Mouse (Mus musculus) heart, embryonic 12.5 days (tissue): ENCODE measurements around the gene Itga9. TPM values are rescaled to one million over a fixed set of nuclear protein-coding genes. Genes with fewer than 3 reads are reported as not detected.

Source experiments
- ATAC-seq: fragments of 200-750 bp; cut with Nextera tagmentation; 2 replicates; pipeline ENCODE4 v1.8.0; 2017; ENCODE audit warnings: moderate TSS enrichment, moderate library complexity; ENCODE audit not compliant: insufficient number of reproducible peaks, low FRiP score
- H3K27ac ChIP-seq: fragments of 300-500 bp; sonication (generic); 2 replicates; pipeline ENCODE4 v1.5.1; 2016; ENCODE audit warnings: mild to moderate bottlenecking, moderate library complexity; ENCODE audit not compliant: poor library complexity, severe bottlenecking
- H3K27me3 ChIP-seq: fragments of 300-500 bp; sonication (generic); replicated peaks from 2 replicates; pipeline ENCODE4 v1.6.1; 2016; ENCODE audit warnings: mild to moderate bottlenecking, moderate library complexity
- H3K36me3 ChIP-seq: fragments of 300-500 bp; sonication (generic); 2 replicates; pipeline ENCODE4 v1.6.1; 2016; ENCODE audit warnings: mild to moderate bottlenecking, moderate library complexity
- H3K4me1 ChIP-seq: fragments of 300-500 bp; sonication (generic); replicated peaks from 2 replicates; pipeline ENCODE4 v1.6.1; 2016; ENCODE audit warnings: mild to moderate bottlenecking
- H3K4me2 ChIP-seq: fragments of 300-500 bp; sonication (generic); 2 replicates; pipeline ENCODE4 v1.6.1; 2016; ENCODE audit warnings: mild to moderate bottlenecking, moderate library complexity
- H3K4me3 ChIP-seq: fragments of 300-500 bp; sonication (generic); 2 replicates; pipeline ENCODE4 v1.5.1; 2016; ENCODE audit warnings: mild to moderate bottlenecking
- H3K9ac ChIP-seq: fragments of 300-500 bp; sonication (generic); 2 replicates; pipeline ENCODE4 v1.6.1; 2016; ENCODE audit warnings: mild to moderate bottlenecking, moderate library complexity
- H3K9me3 ChIP-seq: fragments of 300-500 bp; sonication (generic); replicated peaks from 2 replicates; pipeline ENCODE4 v1.6.1; 2016; ENCODE audit warnings: mild to moderate bottlenecking, moderate library complexity
- WGBS: fragments of 180-500 bp; shearing (Covaris S2); methylation state at CpG from one replicate; pipeline ENCODE4 v1.1.7; 2016; 5-methylcytosine and 5-hydroxymethylcytosine counted together
- polyA plus RNA-seq: library from polyadenylated mRNA; unstranded; fragments of >200 nt; fragmentation: Nextera tagmentation; extraction: Ambion mirVana; gene quantifications from 2 replicates; pipeline ENCODE4 v1.2.1, GENCODE M21; 2016

Gene Itga9
- polyA plus RNA-seq, 1 experiment from 2014 or later: 21.0 TPM

DNA sequence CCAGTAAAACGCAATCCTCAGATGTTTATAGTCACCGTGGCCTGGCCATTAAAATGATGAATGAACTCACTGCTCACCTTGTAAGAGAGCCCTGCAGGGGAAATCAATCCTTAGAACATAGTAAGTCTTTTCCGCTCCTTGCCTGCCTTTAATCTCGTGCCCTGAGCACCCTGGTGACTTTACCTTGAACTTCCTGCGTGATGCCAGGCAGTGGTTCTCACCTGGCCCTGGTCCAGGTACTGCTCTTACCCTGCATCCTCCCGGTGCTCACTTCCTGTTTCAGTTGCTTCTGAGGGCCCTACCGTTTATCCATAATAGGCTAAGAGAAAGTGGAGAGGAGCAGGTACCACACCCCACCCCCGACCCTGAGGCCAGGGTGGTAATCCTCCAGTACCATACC, 208.0 kb downstream of the Itga9 start:
- H3K27me3 ChIP-seq: no peaks in the 10 kb centered on the region
- 74% methylated on average over 8 of the region's 8 CpGs for WGBS
- no peak overlapping the region for H3K4me2 ChIP-seq
- H3K9ac ChIP-seq: no peak overlapping the region
- H3K4me3 ChIP-seq: no peak overlapping the region
- peaks cover 4% of the 10 kb centered on the region; the same call in 1 of the 2 replicates for H3K36me3 ChIP-seq
- ATAC-seq: no peak
- no peak overlapping the region for H3K27ac ChIP-seq
- H3K4me1 ChIP-seq: no peaks in the 10 kb centered on the region
- peaks cover 4% of the 10 kb centered on the region; the same call in 1 of the 2 replicates for H3K9me3 ChIP-seq

DNA sequence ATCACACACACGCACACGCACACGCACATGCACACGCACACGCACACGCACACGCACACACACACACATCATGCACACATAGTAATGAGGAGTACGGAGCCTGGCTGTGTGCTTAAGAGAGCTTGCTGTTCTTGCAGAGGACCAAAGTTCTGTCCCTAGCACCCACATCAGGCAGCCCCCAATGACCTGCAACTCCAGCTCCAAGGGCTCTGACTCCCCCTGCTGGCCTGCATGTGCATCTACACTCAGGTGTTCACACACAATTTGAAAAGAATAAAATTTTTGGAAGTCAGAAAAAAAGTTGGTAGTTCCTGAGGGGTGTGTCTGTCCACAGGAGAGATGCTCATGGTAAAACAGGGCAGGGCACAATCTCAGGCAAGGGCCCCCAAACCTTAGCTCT, 209.1 kb downstream of the Itga9 start:
- Histone ChIP-seq H3K4me3 (no peak overlapping the region), H3K9ac (no peak overlapping the region), H3K9me3 (peaks cover 4% of the 10 kb centered on the region; the same call in 1 of the 2 replicates), H3K4me2 (no peak overlapping the region), H3K27ac (no peak overlapping the region), H3K36me3 (peaks cover 4% of the 10 kb centered on the region; the same call in 1 of the 2 replicates), H3K27me3 (no peaks in the 10 kb centered on the region), H3K4me1 (no peaks in the 10 kb centered on the region)
- 93% methylated on average over 8 of the region's 8 CpGs for WGBS
- ATAC-seq: no peak

DNA sequence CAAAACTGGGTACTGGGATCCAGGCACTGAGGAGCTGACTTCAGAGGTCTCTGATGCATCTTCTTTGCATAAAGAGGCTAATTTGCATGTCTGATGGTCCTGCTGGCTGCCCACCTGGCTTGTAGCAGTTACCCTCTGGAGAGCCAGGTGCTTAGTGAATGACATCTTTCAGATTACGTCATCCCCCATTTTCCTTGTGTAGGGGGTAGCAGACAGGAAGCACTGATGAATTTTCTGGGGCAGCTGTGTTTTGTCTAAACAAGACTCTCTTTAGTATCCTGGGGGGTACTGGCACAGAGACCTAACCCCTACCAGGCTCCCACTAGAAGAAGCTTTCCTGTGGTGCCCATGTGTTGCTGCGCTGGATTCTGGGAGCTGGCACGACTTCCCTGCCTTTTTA, 212.0 kb downstream of the Itga9 start:
- H3K4me2 ChIP-seq: no peak overlapping the region
- peaks cover 4% of the 10 kb centered on the region; the same call in 1 of the 2 replicates for H3K9me3 ChIP-seq
- no peak overlapping the region for H3K27ac ChIP-seq
- peaks cover 4% of the 10 kb centered on the region; the same call in 1 of the 2 replicates for H3K36me3 ChIP-seq
- no peak for ATAC-seq
- WGBS: 69% methylated on average over 3 of the region's 3 CpGs
- no peak overlapping the region for H3K4me3 ChIP-seq
- H3K4me1 ChIP-seq: peaks cover 18% of the 10 kb centered on the region
- H3K9ac ChIP-seq: no peak overlapping the region
- no peaks in the 10 kb centered on the region for H3K27me3 ChIP-seq

DNA sequence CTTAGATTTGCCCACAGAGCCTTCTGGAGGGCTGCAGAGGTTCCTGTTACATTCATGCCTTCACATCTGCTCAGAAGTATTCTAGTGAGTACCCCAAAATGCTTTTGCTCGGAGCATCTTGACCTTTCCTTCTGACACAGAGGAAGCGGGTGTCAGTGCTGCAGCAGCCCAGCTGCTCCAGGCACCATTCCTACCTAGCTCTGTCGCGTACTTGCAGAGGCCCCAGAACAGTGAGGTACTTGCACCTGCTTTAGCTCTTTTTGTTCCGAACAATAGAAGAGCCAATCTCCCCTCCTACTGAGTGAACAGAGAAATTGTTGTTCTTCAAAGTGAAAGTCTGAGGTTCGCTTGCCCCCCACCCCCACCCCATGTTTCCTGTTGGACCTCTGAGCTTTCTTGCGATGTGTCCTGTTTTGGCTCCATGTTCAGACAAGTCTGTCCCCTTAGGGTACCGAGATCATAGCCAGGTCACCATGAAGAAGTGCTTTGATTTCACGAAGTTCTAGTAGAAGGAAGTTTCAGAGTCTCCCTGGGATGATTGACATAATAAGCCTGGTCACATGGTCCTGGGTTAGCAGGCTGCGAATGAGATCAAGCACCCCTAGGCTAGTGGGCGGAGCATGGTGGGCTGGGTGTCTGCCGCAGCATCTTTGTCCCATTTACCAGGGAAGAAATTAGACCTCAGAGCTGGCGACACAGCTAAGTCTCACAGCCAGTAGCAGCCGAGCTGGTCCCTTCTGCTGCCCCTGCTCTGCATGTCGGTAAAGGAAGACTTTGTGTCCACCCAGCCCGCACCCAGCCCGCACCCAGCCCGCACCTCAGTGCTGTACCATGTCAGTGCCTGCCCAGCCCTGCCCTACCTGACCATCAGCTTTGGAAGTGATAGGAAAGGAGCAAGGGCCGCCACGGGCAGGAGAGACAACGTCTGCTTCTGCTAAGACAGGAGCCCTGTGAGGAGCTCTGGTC, 215.0 kb downstream of the Itga9 start:
- Histone ChIP-seq H3K4me3 (peak overlapping the region; percentile 15; the same call in 1 of the 2 replicates), H3K4me1 (peaks cover 18% of the 10 kb centered on the region), H3K36me3 (peaks cover 5% of the 10 kb centered on the region), H3K27me3 (no peaks in the 10 kb centered on the region), H3K9ac (peak overlapping the region; percentile 59), H3K4me2 (peak overlapping the region; percentile 64), H3K27ac (peak overlapping the region; percentile 45; the same call in 1 of the 2 replicates), H3K9me3 (no peaks in the 10 kb centered on the region)
- 42% methylated on average over 21 of the region's 21 CpGs for WGBS
- ATAC-seq: peak; percentile 44; the same call in 1 of the 2 replicates

DNA sequence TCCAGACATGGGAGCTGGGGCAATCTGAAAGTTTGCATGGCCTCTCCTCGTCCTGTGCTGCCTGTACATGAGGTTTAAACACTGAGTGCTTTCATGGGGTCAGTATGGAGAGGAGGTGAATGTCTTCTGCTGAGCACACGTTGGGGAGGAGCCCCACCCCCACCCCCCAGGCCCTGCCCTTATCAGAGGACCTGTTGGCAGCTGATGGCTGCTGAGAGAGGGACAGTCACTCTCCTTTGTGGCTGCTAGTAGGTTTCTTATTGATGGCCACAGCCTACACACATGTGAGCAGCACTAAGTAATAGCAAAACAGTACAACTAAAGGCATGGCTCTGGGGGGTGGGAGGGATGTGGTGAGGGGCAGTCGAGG, 215.7 kb downstream of the Itga9 start:
- H3K27ac ChIP-seq: peak overlapping the region; percentile 45; the same call in 1 of the 2 replicates
- 27% methylated on average over 3 of the region's 3 CpGs for WGBS
- peak overlapping the region; percentile 64 for H3K4me2 ChIP-seq
- H3K36me3 ChIP-seq: peaks cover 5% of the 10 kb centered on the region
- H3K4me3 ChIP-seq: 0 out of 2 replicates have a peak overlapping the region, but pooled peaks have one; percentile 15
- no peaks in the 10 kb centered on the region; the same call in 1 of the 2 replicates for H3K27me3 ChIP-seq
- no peaks in the 10 kb centered on the region for H3K9me3 ChIP-seq
- H3K9ac ChIP-seq: peak overlapping the region; percentile 59
- no peak; the same call in 1 of the 2 replicates for ATAC-seq
- H3K4me1 ChIP-seq: peaks cover 18% of the 10 kb centered on the region

DNA sequence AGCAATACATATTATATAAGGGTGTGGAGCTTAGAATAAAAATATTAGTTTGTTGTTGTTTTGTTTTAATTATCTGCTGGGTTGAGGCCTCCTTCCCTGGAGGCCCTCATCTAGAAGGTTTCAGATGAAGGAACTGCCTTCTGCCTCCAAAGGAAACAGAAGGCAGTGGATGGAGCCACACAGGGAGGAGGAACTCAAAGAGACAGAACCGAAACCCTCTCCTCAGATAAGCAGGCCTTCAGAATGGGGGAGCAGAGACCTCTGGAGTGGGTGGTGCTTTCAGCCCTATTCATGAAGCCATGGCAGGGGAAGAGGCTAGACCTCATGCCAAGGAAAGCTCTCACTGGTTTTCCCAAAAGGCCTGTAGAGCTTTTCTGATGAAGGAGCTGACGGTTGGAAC, 216.1 kb downstream of the Itga9 start:
- peaks cover 18% of the 10 kb centered on the region for H3K4me1 ChIP-seq
- peaks cover 5% of the 10 kb centered on the region for H3K36me3 ChIP-seq
- no peak overlapping the region for H3K9ac ChIP-seq
- no peaks in the 10 kb centered on the region for H3K9me3 ChIP-seq
- ATAC-seq: no peak
- no peaks in the 10 kb centered on the region; the same call in 1 of the 2 replicates for H3K27me3 ChIP-seq
- no peak overlapping the region; the same call in 1 of the 2 replicates for H3K4me2 ChIP-seq
- H3K4me3 ChIP-seq: no peak overlapping the region
- 88% methylated on average over 2 of the region's 2 CpGs for WGBS
- H3K27ac ChIP-seq: no peak overlapping the region

DNA sequence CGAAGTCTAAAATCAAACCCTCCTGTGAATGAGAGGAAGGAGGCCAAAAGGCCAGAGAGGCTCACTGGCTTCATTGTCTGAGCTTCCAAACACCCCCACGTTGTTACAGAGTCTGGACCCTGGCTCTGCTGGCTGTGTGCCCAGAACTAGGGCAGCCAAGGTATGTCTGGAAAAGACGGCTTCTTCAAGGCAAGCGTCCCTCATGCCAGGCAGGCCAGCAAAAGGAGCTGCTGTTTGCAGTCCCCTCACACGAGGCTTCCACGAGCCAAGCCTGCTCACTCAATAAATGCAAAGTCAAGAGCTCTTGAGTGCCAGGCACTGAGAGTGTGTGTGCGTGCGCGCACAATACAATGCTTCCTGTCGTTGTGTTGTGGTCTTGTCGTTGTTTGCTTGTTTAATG, 224.6 kb downstream of the Itga9 start:
- H3K27ac ChIP-seq: peak overlapping the region; percentile 67
- 32% methylated on average over 11 of the region's 11 CpGs for WGBS
- ATAC-seq: peak; percentile 76
- H3K4me2 ChIP-seq: no peak overlapping the region
- 0 out of 2 replicates have a peak, but pooled peaks cover 7% of the 10 kb centered on the region for H3K9me3 ChIP-seq
- no peak overlapping the region for H3K4me3 ChIP-seq
- peaks cover 22% of the 10 kb centered on the region for H3K4me1 ChIP-seq
- H3K9ac ChIP-seq: no peak overlapping the region
- peaks cover 4% of the 10 kb centered on the region for H3K27me3 ChIP-seq
- H3K36me3 ChIP-seq: peaks cover 23% of the 10 kb centered on the region

DNA sequence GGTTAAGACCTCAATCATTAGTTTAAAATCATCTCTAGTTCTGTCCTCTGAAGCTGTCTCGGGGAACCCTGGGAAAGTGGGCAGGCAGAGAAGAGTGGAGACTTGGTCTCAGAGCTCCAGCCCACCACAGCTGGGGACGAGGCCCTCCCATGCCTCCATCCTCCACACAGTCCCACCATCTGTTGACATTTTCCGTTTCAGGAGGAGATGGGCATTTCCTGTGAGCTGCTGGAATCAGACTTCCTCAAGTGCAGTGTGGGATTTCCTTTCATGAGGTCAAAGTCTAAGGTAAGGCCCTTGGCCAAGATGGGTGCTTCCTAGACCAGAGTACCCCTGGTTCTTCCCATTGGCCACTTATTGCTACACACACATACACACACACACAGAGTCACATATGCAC, 226.0 kb downstream of the Itga9 start:
- no peak for ATAC-seq
- Histone ChIP-seq H3K27me3 (peaks cover 10% of the 10 kb centered on the region), H3K36me3 (peaks cover 33% of the 10 kb centered on the region), H3K4me3 (no peak overlapping the region), H3K4me1 (peaks cover 26% of the 10 kb centered on the region), H3K9me3 (0 out of 2 replicates have a peak, but pooled peaks cover 7% of the 10 kb centered on the region), H3K4me2 (no peak overlapping the region), H3K27ac (no peak overlapping the region), H3K9ac (no peak overlapping the region)
- WGBS: 65% methylated on average over 3 of the region's 3 CpGs

DNA sequence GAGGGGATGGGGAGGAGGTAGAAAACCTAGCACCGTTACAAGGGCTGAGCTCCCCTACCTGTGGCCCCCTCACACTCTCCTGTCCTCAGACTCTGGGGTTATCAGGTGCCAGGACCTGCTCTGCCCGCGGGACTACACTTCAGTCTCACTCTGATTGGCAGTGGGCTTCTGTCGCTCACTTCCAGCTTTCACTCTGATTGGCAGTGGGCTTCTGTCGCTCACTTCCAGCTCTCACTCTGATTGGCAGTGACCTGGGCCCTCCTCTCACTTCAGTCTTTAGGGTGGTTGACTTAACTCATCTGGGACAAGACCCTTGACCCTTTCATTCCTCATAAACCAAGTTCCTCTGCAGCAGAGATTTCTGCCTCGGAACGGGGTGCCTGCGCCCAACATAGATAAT, 226.9 kb downstream of the Itga9 start:
- H3K9me3 ChIP-seq: 0 out of 2 replicates have a peak, but pooled peaks cover 7% of the 10 kb centered on the region
- H3K4me1 ChIP-seq: peaks cover 32% of the 10 kb centered on the region
- peaks cover 10% of the 10 kb centered on the region for H3K27me3 ChIP-seq
- H3K27ac ChIP-seq: no peak overlapping the region
- H3K4me3 ChIP-seq: no peak overlapping the region
- ATAC-seq: no peak
- no peak overlapping the region for H3K9ac ChIP-seq
- 72% methylated on average over 8 of the region's 8 CpGs for WGBS
- peaks cover 33% of the 10 kb centered on the region for H3K36me3 ChIP-seq
- no peak overlapping the region for H3K4me2 ChIP-seq

DNA sequence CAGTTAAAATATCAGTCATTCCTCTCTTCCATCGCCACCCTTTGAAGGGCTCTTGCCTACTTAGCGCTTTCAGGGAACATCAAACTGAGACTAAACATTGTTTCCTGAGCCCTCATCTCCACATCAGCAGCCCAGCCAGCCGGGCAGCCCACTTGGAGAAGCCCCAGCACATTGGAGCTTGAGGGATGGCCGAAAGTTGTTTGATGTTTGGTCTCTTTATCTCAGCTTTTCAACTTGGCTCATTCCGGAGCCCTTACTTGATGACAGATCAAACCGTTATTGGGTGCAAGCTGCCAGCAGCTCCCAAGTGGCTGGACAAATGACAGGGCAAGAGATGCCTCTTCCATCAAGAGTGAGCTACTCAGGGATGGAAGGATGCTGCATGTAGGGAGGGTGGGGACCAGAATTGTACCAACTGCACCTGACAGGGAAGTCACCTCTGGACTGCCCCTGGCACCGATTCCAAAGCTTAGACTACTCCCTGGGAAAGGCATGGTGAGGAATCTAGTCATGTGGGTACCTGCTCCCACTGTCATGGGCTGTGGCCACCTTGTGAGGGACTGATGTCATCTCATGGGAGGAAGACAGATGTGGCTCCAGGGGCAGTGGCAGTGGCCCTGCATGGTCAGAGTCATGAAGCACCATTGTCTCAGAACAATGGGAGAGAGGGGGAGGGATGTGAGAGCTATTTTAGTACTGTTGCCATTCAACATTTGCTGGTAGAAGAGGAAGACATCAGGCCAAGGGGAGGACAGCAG, 232.6 kb downstream of the Itga9 start:
- H3K4me3 ChIP-seq: no peak overlapping the region
- ATAC-seq: 0 out of 2 replicates have a peak, but pooled peaks have one; percentile 30
- H3K4me2 ChIP-seq: no peak overlapping the region
- H3K27me3 ChIP-seq: peaks cover 44% of the 10 kb centered on the region
- H3K9ac ChIP-seq: no peak overlapping the region
- 14% methylated on average over 7 of the region's 7 CpGs for WGBS
- H3K27ac ChIP-seq: no peak overlapping the region
- H3K36me3 ChIP-seq: peaks cover 40% of the 10 kb centered on the region
- 0 out of 2 replicates have a peak, but pooled peaks cover 11% of the 10 kb centered on the region for H3K9me3 ChIP-seq
- H3K4me1 ChIP-seq: peaks cover 27% of the 10 kb centered on the region
